Mouse (Mus musculus): ENCODE measurements at regions not wholly inside any gene's neighbourhood (a gene's known extent, or its start where the extent isn't known, plus 50 kb on each side); places are given as distances from the start of the nearest gene placed in this dataset.
A peak's percentile ranks its signal among the peaks of the same experiment; 100 is the strongest.

- peak; percentile 30 for DNase-seq (ENCODE audit: low spot score)
- TF ChIP-seq CTCF (IDR thresholded peaks at IDR 0.05; ENCODE audit: low read depth) = no peak
- no peak overlapping the region for H3K4me3 ChIP-seq (ENCODE audit: low read length)
- 68% methylated on average over 6 of the region's 6 CpGs for WGBS
- ATAC-seq = no peak
- no peak overlapping the region for H3K27ac ChIP-seq
- H3K36me3 ChIP-seq (ENCODE audit: insufficient read depth, low read length) = no peaks in the 10 kb centered on the region
- H3K9ac ChIP-seq (replicated peaks; ENCODE audit: low read length) = no peak overlapping the region
- H3K4me2 ChIP-seq (ENCODE audit: low read depth, low read length) = no peak overlapping the region
- H3K27me3 ChIP-seq (ENCODE audit: insufficient read depth, low read length) = no peaks in the 10 kb centered on the region
- H3K9me3 ChIP-seq (ENCODE audit: low read length) = no peaks in the 10 kb centered on the region
- H3K4me1 ChIP-seq (ENCODE audit: insufficient read depth, low read length) = no peaks in the 10 kb centered on the region
Observed at GRCm38 (mm10) chr5:77659016-77659415, 251.2 kb upstream of the Igfbp7 start.

- DNase-seq (ENCODE audit: low spot score) (no peak), ATAC-seq (no peak)
- Histone ChIP-seq H3K9ac (replicated peaks; ENCODE audit: low read length) (no peak overlapping the region), H3K4me3 (ENCODE audit: low read length) (no peak overlapping the region), H3K4me2 (ENCODE audit: low read depth, low read length) (no peak overlapping the region), H3K27ac (no peak overlapping the region), H3K27me3 (ENCODE audit: insufficient read depth, low read length) (no peaks in the 10 kb centered on the region), H3K4me1 (ENCODE audit: insufficient read depth, low read length) (no peaks in the 10 kb centered on the region), H3K36me3 (ENCODE audit: insufficient read depth, low read length) (no peaks in the 10 kb centered on the region), H3K9me3 (ENCODE audit: low read length) (no peaks in the 10 kb centered on the region)
- no peak for TF ChIP-seq CTCF (IDR thresholded peaks at IDR 0.05; ENCODE audit: low read depth)
- WGBS = 79% methylated on average over 5 of the region's 5 CpGs
Observed at GRCm38 (mm10) chr5:77644651-77645050, 236.8 kb upstream of the Igfbp7 start.

- no peak overlapping the region for H3K27ac ChIP-seq
- no peak for ATAC-seq
- no peaks in the 10 kb centered on the region for H3K36me3 ChIP-seq (ENCODE audit: insufficient read depth, low read length)
- no peaks in the 10 kb centered on the region for H3K4me1 ChIP-seq (ENCODE audit: insufficient read depth, low read length)
- no peak for DNase-seq (ENCODE audit: low spot score)
- H3K4me2 ChIP-seq (ENCODE audit: low read depth, low read length) = no peak overlapping the region; the same call in 1 of the 2 replicates
- no peak for TF ChIP-seq CTCF (IDR thresholded peaks at IDR 0.05; ENCODE audit: low read depth)
- H3K27me3 ChIP-seq (ENCODE audit: insufficient read depth, low read length) = no peaks in the 10 kb centered on the region
- WGBS = 62% methylated on average over 4 of the region's 4 CpGs
- H3K4me3 ChIP-seq (ENCODE audit: low read length) = no peak overlapping the region
- no peak overlapping the region for H3K9ac ChIP-seq (replicated peaks; ENCODE audit: low read length)
- H3K9me3 ChIP-seq (ENCODE audit: low read length) = no peaks in the 10 kb centered on the region
Observed at GRCm38 (mm10) chr5:77620402-77620801, 212.6 kb upstream of the Igfbp7 start.

GRCm38 (mm10) chr5:77610496-77610895, 202.7 kb upstream of the Igfbp7 start:
- no peak for DNase-seq (ENCODE audit: low spot score)
- TF ChIP-seq CTCF (IDR thresholded peaks at IDR 0.05; ENCODE audit: low read depth) = no peak
- Histone ChIP-seq H3K27ac (no peak overlapping the region), H3K4me2 (ENCODE audit: low read depth, low read length) (no peak overlapping the region), H3K27me3 (ENCODE audit: insufficient read depth, low read length) (no peaks in the 10 kb centered on the region), H3K36me3 (ENCODE audit: insufficient read depth, low read length) (no peaks in the 10 kb centered on the region), H3K9me3 (ENCODE audit: low read length) (0 out of 2 replicates have a peak, but pooled peaks cover 3% of the 10 kb centered on the region), H3K4me3 (ENCODE audit: low read length) (no peak overlapping the region), H3K9ac (replicated peaks; ENCODE audit: low read length) (no peak overlapping the region), H3K4me1 (ENCODE audit: insufficient read depth, low read length) (no peaks in the 10 kb centered on the region)
- no peak for ATAC-seq
- WGBS = 79% methylated on average over 6 of the region's 6 CpGs

GRCm38 (mm10) chr5:77594719-77595118, 186.9 kb upstream of the Igfbp7 start:
- no peak for TF ChIP-seq CTCF (IDR thresholded peaks at IDR 0.05; ENCODE audit: low read depth)
- H3K36me3 ChIP-seq (ENCODE audit: insufficient read depth, low read length) = no peaks in the 10 kb centered on the region

GRCm38 (mm10) chr5:77589252-77589651, 181.4 kb upstream of the Igfbp7 start:
- Histone ChIP-seq H3K4me3 (ENCODE audit: low read length) (no peak overlapping the region), H3K27me3 (ENCODE audit: insufficient read depth, low read length) (no peaks in the 10 kb centered on the region), H3K9ac (replicated peaks; ENCODE audit: low read length) (no peak overlapping the region), H3K27ac (no peak overlapping the region), H3K4me2 (ENCODE audit: low read depth, low read length) (no peak overlapping the region), H3K4me1 (ENCODE audit: insufficient read depth, low read length) (no peaks in the 10 kb centered on the region), H3K36me3 (ENCODE audit: insufficient read depth, low read length) (no peaks in the 10 kb centered on the region), H3K9me3 (ENCODE audit: low read length) (no peaks in the 10 kb centered on the region)
- 91% methylated on average over 3 of the region's 3 CpGs for WGBS
- ATAC-seq (no peak), DNase-seq (ENCODE audit: low spot score) (no peak)
- TF ChIP-seq CTCF (IDR thresholded peaks at IDR 0.05; ENCODE audit: low read depth) = no peak

More at GRCm38 (mm10) chr5:77594719-77595118, 186.9 kb upstream of the Igfbp7 start:
- H3K27ac ChIP-seq = no peak overlapping the region
- H3K9ac ChIP-seq (replicated peaks; ENCODE audit: low read length) = no peak overlapping the region
- DNase-seq (ENCODE audit: low spot score) = no peak
- H3K27me3 ChIP-seq (ENCODE audit: insufficient read depth, low read length) = no peaks in the 10 kb centered on the region
- no peak overlapping the region for H3K4me3 ChIP-seq (ENCODE audit: low read length)
- H3K4me2 ChIP-seq (ENCODE audit: low read depth, low read length) = no peak overlapping the region
- WGBS = 87% methylated on average over 4 of the region's 4 CpGs
- no peaks in the 10 kb centered on the region for H3K9me3 ChIP-seq (ENCODE audit: low read length)
- ATAC-seq = no peak
- H3K4me1 ChIP-seq (ENCODE audit: insufficient read depth, low read length) = no peaks in the 10 kb centered on the region

- no peak overlapping the region for H3K4me3 ChIP-seq (ENCODE audit: low read length)
- H3K27ac ChIP-seq = no peak overlapping the region
- H3K4me2 ChIP-seq (ENCODE audit: low read depth, low read length) = peak overlapping the region; percentile 27; the same call in 1 of the 2 replicates
- 0 out of 2 replicates have a peak, but pooled peaks cover 12% of the 10 kb centered on the region for H3K4me1 ChIP-seq (ENCODE audit: insufficient read depth, low read length)
- no peak for ATAC-seq
- H3K9me3 ChIP-seq (ENCODE audit: low read length) = no peaks in the 10 kb centered on the region
- no peaks in the 10 kb centered on the region for H3K27me3 ChIP-seq (ENCODE audit: insufficient read depth, low read length)
- H3K9ac ChIP-seq (replicated peaks; ENCODE audit: low read length) = no peak overlapping the region
- no peaks in the 10 kb centered on the region for H3K36me3 ChIP-seq (ENCODE audit: insufficient read depth, low read length)
- WGBS = 35% methylated on average over 6 of the region's 6 CpGs
- DNase-seq (ENCODE audit: low spot score) = no peak
- no peak for TF ChIP-seq CTCF (IDR thresholded peaks at IDR 0.05; ENCODE audit: low read depth)
Observed at GRCm38 (mm10) chr5:77581702-77582101, 173.9 kb upstream of the Igfbp7 start.

All from hindbrain, postnatal 0 days (tissue).